Mouse (Mus musculus) kidney, postnatal 0 days (tissue): ENCODE results near the gene Gna15. TPM values are rescaled to one million over a fixed set of nuclear protein-coding genes. Genes with fewer than 3 reads are reported as not detected.

Experiments
- ATAC-seq: fragments of 200-750 bp; cut with Nextera tagmentation; replicated peaks from 2 replicates; pipeline ENCODE4 v1.8.0; 2017; ENCODE audit warnings: low read depth, moderate number of reproducible peaks, moderate TSS enrichment, moderate library complexity; ENCODE audit not compliant: low FRiP score
- DNase-seq: peaks from one replicate; pipeline ENCODE4 v3.0.0-alpha.2; 2016; ENCODE audit warnings: low spot score
- H3K27ac ChIP-seq: fragments of 300-500 bp; sonication (generic); 2 replicates; pipeline ENCODE4 v1.5.1; 2014; ENCODE audit warnings: mild to moderate bottlenecking
- H3K27me3 ChIP-seq: fragments of 300-500 bp; sonication (generic); 2 replicates; pipeline ENCODE4 v1.6.1; 2014; ENCODE audit warnings: low read length, mixed read lengths; ENCODE audit not compliant: insufficient read depth
- H3K36me3 ChIP-seq: fragments of 300-500 bp; sonication (generic); 2 replicates; pipeline ENCODE4 v1.6.1; 2014; ENCODE audit warnings: low read length, mixed read lengths; ENCODE audit not compliant: insufficient read depth
- H3K4me1 ChIP-seq: fragments of 300-500 bp; sonication (generic); replicated peaks from 2 replicates; pipeline ENCODE4 v1.6.1; 2014; ENCODE audit warnings: antibody characterized with exemption, low read length, mixed read lengths; ENCODE audit not compliant: insufficient read depth
- H3K4me2 ChIP-seq: fragments of 300-500 bp; sonication (generic); 2 replicates; pipeline ENCODE4 v1.6.1; 2014; ENCODE audit warnings: mild to moderate bottlenecking, low read length, moderate library complexity, mixed read lengths
- H3K4me3 ChIP-seq: fragments of 300-500 bp; sonication (generic); replicated peaks from 2 replicates; pipeline ENCODE4 v1.5.1; 2014; ENCODE audit warnings: low read depth, low read length
- H3K9ac ChIP-seq: fragments of 300-500 bp; sonication (generic); 2 replicates; pipeline ENCODE4 v1.6.1; 2014; ENCODE audit warnings: low read depth, low read length
- H3K9me3 ChIP-seq: fragments of 300-500 bp; sonication (generic); replicated peaks from 2 replicates; pipeline ENCODE4 v1.6.1; 2016; ENCODE audit warnings: low read length, inconsistent platforms, mixed read lengths
- CTCF ChIP-seq: IDR thresholded peaks from 2 replicates; pipeline ENCODE4 v1.5.1; 2016; ENCODE audit warnings: antibody characterized with exemption, low read depth, mild to moderate bottlenecking, moderate library complexity
- WGBS: fragments of 180-500 bp; shearing (Covaris S2); extraction: QIAGEN DNeasy Blood & Tissue Kit; methylation state at CpG from one replicate; pipeline ENCODE4 v1.1.7; 2014; 5-methylcytosine and 5-hydroxymethylcytosine counted together
- polyA plus RNA-seq: library from polyadenylated mRNA; unstranded; fragments of >200 nt; fragmentation: Nextera tagmentation; extraction: Ambion mirVana; gene quantifications from 2 replicates; pipeline ENCODE4 v1.2.1, GENCODE M21; 2015

Gene Gna15
- polyA plus RNA-seq, 1 experiment from 2014 or later = 0.92 TPM

DNA sequence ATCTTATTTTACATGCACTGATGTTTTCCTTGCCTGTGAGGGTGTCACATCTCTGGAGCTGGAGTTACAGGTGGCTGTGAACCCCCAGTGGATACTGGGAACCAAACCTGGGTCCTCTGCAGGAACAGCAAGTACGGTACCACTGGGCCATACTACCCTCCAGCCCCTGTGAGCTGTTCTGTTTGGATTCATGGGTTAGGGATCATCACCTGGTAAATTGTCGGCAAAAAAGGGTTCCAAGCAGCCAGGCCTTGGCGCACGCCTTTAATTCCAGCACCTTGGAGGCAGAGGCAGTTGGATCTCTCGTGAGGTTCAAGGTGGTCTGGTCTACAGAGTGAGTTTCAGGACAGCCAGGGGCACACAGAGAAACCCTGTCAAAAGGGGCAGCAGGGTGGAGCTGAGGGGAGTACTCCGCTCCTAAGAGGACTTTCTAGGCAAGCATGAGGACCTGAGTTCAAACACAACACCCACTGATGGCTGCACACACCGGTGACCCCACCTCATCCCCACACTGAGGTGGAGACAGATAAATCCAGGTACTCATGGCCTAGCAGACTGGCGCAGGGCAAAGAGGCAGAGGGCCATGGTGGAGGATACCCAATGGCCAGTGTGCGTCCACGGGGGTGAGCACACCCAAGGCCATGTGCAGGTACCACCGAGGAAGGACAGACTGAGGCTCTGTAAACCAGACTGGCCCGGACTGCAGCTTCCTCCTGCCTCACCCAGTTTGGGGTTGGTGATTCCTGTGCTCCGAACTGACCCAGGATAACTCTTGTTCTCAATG is 23.0 kb upstream of the Gna15 start:
- Histone ChIP-seq H3K4me1 (peaks cover 24% of the 10 kb centered on the region), H3K9ac (no peak overlapping the region), H3K4me3 (no peak overlapping the region), H3K36me3 (no peaks in the 10 kb centered on the region), H3K27me3 (no peaks in the 10 kb centered on the region), H3K27ac (no peak overlapping the region), H3K9me3 (no peaks in the 10 kb centered on the region), H3K4me2 (no peak overlapping the region)
- 94% methylated on average over 13 of the region's 13 CpGs for WGBS
- no peak for DNase-seq
- TF ChIP-seq CTCF = no peak
- ATAC-seq = no peak

- no peak for DNase-seq
- peaks cover 30% of the 10 kb centered on the region for H3K4me1 ChIP-seq
- no peak for TF ChIP-seq CTCF
- H3K4me2 ChIP-seq = no peak overlapping the region
- no peaks in the 10 kb centered on the region for H3K36me3 ChIP-seq
- no peaks in the 10 kb centered on the region for H3K9me3 ChIP-seq
- ATAC-seq = no peak
- no peak overlapping the region for H3K27ac ChIP-seq
- no peaks in the 10 kb centered on the region for H3K27me3 ChIP-seq
- H3K9ac ChIP-seq = no peak overlapping the region
- WGBS = 83% methylated on average over 5 of the region's 5 CpGs
- no peak overlapping the region for H3K4me3 ChIP-seq
These were observed 22.3 kb upstream of the Gna15 start for GRCm38 (mm10) chr10:81546332-81546731.

- peak within 1 kb of the TSS; percentile 86 for H3K4me3 ChIP-seq
- H3K4me1 ChIP-seq = peaks cover 31% of the 10 kb centered on the region
- no peak for TF ChIP-seq CTCF
- H3K4me2 ChIP-seq = peak within 1 kb of the TSS; percentile 98
- H3K9me3 ChIP-seq = no peaks in the 10 kb centered on the region
- H3K9ac ChIP-seq = peak within 1 kb of the TSS; percentile 93
- no peaks in the 10 kb centered on the region for H3K27me3 ChIP-seq
- H3K27ac ChIP-seq = peak within 1 kb of the TSS; percentile 73
- ATAC-seq (peak; percentile 95), DNase-seq (peak; percentile 99)
- WGBS = 1% methylated on average over 59 of the region's 59 CpGs
- H3K36me3 ChIP-seq = no peaks in the 10 kb centered on the region
These were observed 21.2 kb upstream of the Gna15 start, which contains the start of gene Gna11 for GRCm38 (mm10) chr10:81545161-81545747. Gene Gna11, minus strand, starts transcription at chr10:81545190.

- Histone ChIP-seq H3K36me3 (no peaks in the 10 kb centered on the region), H3K4me1 (peaks cover 31% of the 10 kb centered on the region), H3K9me3 (no peaks in the 10 kb centered on the region), H3K9ac (peak overlapping the region; percentile 93), H3K4me3 (peak overlapping the region; percentile 86), H3K4me2 (peak overlapping the region; percentile 98), H3K27me3 (no peaks in the 10 kb centered on the region), H3K27ac (peak overlapping the region; percentile 73)
- no peak for TF ChIP-seq CTCF
- under 1% methylated on average over 82 of the region's 93 CpGs for WGBS
- peak; percentile 25 for ATAC-seq
- no peak for DNase-seq
These were observed 20.5 kb upstream of the Gna15 start for GRCm38 (mm10) chr10:81544296-81545160.

GRCm38 (mm10) chr10:81543633-81544032 is 19.6 kb upstream of the Gna15 start:
- no peak for DNase-seq
- H3K27me3 ChIP-seq = no peaks in the 10 kb centered on the region

More at GRCm38 (mm10) chr10:81543633-81544032, 19.6 kb upstream of the Gna15 start:
- ATAC-seq = no peak
- Histone ChIP-seq H3K4me1 (peaks cover 31% of the 10 kb centered on the region), H3K9me3 (no peaks in the 10 kb centered on the region), H3K27ac (no peak overlapping the region), H3K4me2 (peak overlapping the region; percentile 98), H3K36me3 (no peaks in the 10 kb centered on the region), H3K4me3 (peak overlapping the region; percentile 86), H3K9ac (peak overlapping the region; percentile 93)
- no peak for TF ChIP-seq CTCF
- 78% methylated on average over 1 of the region's 1 CpGs for WGBS
